Mouse (Mus musculus) urinary bladder, adult 18-20 months (tissue): ENCODE data around the gene Tex38.

ENCODE experiments used
- DNase-seq, 2 experiments: peaks; one replicate each; pipeline ENCODE4 v3.0.0; 2022; ENCODE audit warnings: low spot score in 2 of 2, mixed read lengths in 2 of 2

Gene Tex38

DNA sequence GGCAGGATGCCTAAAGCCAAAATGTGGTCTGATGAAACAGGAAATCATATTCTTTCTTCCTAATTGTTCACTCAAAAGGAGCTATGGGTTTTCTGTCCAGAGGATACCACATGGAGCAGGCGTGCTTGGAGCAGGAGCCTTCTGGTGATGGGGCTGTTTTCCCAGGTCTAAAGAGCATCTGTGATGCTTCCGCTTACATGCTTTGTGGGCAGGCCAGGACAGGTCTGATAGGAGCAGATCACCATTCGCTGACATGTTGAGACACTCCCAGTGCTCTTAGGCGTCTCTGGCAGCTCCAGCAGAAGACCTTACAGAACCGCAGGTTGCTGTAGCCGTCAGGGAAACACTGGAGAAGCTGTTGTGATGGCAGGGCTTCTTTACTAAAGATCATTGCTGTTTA, 5.8 kb downstream of the Tex38 start:
- DNase-seq: peak in 1 of 2 experiments; percentile 6

DNA sequence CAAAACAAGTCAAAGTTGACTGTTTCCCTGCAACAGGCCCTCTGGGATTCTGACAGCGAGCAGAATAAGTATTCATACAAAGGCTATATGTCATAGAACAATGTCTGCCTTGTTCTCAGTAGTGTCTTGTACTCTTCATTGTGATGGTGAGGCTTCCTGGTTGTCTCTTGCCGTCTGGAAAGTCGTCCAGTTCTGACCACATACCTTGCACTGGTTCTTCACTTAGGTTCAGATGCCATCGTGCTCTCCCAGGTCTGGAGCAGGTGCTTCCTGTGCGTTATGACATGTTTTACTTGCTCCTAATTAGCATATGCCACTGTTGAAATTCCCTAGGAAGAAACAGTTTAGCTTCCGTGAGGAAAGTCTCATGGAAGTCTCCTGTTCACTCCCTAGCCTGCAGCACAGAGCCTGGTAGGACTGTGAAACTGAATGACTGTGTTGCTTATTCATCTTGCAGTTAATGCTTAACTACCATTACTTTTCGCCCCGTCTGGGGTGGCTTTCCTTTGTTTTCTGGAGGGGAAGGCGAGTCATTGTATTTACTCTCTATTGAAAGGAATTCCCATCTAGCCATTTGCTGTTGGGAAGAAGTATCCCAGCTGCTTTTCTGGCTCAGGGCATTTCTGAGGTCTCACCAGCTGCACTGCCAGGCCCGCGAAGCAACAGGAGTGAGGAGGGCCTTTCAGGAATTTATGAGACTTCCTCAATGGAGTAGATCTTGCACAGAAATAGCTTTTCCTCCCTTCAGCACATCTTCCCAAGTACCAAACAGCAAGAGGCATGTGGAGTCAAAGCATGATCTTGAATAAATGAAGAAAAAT, 13.0 kb downstream of the Tex38 start:
- no peak for DNase-seq

DNA sequence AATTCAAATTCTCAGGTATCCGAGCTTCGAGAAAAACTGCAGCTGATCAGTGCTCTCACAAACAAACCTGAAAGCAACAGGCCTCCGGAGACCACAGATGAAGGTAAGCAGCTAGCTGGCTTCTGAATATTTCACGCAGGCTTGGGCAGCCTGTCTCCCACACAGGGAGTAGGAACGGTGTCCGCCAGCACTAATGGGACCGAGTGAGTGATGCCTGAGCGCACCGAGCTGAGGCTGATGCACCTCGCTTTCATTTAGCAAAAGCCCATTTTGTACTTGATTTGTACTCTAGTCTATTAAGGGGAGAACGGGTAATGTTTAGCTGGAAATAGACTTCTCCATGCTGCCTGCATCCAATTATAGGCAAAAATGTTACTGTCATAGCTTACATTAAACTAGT, 16.2 kb downstream of the Tex38 start:
- no peak for DNase-seq

- no peak for DNase-seq
Observed at GRCm38 (mm10) chr4:115761206-115761605, 19.6 kb downstream of the Tex38 start.

DNA sequence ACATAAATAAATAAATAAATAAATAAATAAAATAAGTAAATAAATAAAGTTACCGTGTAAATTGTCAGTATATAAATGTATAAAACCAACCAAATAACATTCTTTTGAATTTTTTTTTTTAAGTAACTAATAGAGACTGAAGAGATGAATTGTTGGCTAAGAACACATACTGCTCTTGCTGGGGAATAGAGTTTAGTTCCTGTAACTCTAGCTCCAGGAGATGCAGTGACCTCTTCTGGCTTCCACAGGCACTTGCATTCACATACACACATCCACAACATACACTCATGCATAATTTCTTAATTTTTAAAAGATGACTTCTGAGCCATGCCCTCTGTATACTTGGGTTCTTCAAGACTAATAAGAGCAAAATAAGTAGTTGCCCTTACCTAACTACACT, 26.0 kb downstream of the Tex38 start:
- no peak for DNase-seq

GRCm38 (mm10) chr4:115754101-115754500, 26.7 kb downstream of the Tex38 start:
- no peak for DNase-seq

- DNase-seq: no peak
Observed at GRCm38 (mm10) chr4:115749336-115749735, 31.5 kb downstream of the Tex38 start.

DNA sequence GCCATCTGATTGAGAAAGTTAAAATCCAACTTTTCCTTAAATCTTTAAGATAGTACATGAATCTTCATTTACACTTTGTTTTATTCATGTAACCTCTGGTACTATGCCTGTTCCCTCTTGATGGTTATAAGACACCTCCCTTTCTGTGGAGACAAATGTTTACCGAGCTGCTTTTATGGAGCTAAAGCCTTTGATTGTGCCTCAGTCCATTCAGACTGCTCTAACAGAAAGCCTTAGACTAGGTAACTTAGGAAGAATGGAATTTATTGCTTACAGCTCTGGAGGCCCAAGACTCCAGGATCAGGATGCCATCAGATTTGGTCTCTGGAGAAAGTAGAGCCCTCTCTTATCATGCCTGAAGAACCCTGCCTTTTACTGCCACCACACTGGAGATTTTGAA, 32.6 kb downstream of the Tex38 start:
- no peak for DNase-seq

DNA sequence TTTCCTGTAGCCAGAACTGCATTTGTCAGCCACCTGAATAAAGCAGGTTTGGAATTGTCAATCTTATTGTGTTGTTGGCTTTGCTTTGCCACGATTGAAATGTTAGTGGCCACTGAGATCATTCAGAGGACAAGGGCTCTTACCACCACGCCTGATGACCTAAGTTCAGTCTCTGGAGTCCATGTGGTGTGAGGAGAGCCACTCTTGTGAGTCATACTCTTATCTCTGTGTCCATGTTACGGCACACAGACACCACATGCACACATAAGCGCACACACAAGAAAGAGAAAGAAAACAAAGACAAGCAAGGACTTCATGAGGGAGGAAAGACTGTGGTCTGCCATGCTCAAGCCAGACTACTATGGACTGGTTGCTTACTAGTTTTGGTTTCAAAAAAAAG, 37.7 kb downstream of the Tex38 start:
- DNase-seq: no peak

DNA sequence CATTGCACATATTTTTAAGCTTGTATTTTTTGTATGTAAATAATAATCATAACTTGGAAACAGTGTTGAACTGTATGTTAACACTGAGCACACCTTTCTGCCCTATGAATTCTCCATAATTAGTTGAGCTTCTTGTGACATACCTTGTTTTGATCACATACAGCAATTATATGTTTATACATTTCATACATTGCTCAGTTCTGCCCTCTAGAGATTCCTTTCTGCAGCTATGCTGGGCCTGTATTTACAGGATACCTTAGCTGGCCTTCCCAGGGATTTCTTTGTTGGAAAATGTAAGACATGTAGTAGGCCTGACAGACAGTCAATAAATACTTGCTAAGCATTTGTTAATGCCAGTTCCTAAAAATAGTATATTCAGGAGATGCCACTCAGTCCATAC, 38.2 kb downstream of the Tex38 start:
- DNase-seq: no peak

DNA sequence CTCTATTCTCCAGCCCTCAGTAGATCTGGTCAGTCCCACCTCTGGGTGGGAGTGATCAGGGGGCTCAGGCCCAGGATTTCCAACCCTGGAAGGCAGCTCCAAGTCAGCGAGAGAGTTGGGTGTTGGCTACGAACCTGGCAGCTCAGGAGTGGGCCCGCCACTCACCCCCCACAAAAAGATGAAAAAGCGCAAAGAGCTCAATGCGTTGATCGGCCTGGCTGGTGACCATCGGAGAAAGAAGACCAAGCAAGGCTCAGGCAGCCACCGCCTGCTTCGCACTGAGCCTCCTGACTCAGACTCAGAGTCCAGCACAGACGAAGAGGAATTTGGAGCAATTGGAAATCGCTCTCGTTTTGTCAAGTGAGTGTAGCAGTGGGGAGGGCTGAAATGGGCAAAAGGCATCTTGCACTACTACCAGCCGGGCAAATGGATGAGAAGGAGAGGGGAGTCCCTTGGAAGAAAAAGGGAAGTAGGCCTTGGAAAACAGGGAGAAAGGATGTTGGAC, 42.3 kb downstream of the Tex38 start:
- DNase-seq: no peak

DNA sequence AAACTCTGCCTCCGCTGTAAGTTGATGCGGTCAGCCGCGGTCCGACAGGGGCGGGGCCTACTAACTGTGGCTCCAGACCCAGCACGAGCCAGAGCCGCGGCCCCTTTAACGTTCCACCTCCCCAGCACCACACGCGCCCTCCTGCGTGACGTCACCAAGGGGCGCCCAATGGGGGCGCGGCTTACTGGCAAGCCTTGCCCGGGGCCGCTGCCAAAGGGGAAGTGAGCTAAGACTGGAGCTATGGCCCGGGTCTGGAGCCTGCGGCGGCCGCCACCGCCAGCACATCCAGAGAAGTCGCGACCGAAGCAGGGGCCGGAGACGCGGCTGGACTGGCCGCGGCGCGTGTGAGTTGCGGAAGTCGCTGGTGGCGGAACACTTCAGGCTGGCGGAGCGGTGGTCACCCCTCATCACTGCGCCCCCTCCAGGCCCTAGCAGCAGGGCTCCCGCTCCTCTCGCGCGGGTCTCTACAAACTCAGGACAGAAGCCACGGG, 43.2 kb downstream of the Tex38 start, which contains the start of gene Efcab14:
Efcab14 (plus strand) TSS at position 194 of the 491 bp plus-strand sequence.
- peak; percentile 95 to 97 for DNase-seq

DNA sequence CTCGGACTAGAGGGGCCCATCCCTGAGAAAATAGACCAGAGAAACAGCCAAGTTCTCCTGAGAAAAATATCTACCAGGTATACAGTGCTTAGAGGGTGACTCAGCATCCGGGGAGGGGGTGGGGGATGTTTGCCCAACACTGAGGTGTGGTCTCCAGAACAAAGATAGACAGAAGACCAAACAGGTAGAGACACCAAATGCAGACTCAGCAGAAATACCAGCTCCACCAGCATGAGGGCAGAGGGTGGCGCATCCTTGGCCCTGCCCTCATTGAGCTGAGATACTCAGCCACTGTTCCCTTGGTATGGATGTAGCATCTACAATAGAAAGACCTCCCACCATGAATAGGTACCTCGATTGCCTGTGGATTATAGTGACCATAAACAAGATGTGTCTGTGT, 46.0 kb downstream of the Tex38 start:
- no peak for DNase-seq

DNA sequence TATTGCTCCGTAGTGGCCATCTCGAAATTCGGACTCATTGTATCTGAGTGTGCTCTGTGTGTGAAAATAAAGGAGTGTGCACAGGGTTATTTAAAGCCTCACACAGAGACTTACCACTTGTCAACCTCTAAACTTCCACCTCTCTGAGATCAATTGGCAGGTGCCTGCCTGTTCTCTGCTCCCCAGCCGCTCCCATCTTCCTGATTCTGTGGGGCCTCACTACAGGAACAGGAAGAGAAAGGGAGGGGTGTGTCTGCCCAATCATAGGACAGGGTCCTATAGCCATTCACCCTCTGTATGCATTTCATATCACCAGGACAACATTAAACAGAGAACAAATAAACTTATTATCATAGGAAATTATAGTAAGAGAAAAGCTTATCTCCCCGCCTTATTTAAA, 47.1 kb downstream of the Tex38 start:
- DNase-seq: no peak

DNA sequence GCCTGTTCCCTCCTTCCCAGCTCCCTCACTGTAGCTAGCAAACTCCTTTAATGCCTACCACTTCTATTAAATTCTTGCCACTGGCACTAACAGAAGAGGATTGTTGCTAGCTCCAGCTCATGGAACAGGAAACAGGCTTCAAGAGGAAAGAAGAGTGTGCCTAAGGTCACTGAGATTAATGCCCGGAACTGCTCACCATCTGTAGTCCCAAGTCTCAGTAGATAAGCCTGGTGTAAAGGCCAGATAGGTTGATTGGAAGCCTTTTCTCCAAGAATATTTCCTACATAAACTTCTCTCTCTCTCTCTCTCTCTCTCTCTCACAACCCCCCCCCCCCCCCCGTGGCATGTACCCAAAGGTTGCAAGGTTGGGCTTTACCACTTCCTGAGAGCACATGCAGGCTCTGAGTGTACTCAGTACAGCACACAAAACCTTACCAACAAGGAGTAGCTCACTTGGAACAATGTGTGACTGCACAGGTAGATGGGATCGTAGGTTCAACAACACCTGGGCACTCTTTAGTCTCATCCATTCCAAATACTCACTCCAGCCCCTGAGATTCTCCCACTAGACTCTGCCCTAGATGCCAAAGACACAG, 48.5 kb downstream of the Tex38 start:
- no peak for DNase-seq

GRCm38 (mm10) chr4:115731588-115732222, 49.1 kb downstream of the Tex38 start:
- DNase-seq: peak; percentile 41 to 44
